Mouse (Mus musculus) spleen, postnatal 14 days (tissue): ENCODE results near the gene Bptf.
"Not testable (repeated sequence)": the region's sequence is repeated elsewhere in the genome, so short reads cannot be mapped to it uniquely, and the experiment has no call there.

Experiments used
- DNase-seq, 2 experiments: peaks; one replicate each; pipeline ENCODE4 v3.0.0; 2021 to 2022; ENCODE audit warnings: low spot score in 2 of 2

The Bptf gene

DNA sequence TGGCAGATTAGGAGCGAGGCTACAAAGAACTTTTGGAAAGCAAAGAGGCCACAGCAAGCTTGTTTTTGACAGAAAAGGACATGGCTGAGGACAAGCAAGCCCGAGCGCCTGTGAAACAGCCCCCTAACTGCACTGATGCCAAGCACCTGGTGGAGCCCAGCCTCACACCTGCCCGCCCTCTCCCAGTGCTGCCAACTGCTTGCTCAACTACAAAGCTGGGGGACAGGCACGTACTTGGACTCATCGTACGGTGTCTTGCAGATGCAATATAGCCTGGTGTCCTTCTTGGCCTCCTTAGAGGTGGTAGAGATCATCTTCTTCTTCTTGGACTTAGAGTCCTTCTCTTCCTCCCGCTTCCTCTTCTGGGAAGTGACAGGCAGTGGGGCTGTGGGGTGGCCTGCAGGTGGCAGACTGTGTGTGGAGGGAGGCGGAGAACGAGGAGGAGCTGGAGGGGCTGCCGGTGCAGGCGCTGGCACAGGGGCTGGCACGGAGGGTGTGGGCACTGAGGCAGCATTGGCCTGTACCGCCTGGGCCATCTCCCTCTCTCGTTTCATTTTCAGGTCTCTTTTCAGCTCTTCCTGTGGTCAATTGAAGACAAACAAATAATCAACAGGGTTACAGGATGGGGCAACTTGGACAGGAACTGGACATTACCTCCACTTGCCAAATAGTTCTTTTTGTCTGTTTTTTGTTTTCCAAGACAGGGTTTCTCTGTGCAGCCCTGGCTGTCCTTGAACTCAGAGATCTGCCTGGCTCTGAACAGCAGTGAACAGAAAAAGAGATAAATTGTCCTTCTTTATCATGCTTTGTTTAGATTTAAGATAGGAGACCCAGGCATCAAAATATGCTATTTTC, 84.9 kb downstream of the Bptf start:
- no peak for DNase-seq

DNA sequence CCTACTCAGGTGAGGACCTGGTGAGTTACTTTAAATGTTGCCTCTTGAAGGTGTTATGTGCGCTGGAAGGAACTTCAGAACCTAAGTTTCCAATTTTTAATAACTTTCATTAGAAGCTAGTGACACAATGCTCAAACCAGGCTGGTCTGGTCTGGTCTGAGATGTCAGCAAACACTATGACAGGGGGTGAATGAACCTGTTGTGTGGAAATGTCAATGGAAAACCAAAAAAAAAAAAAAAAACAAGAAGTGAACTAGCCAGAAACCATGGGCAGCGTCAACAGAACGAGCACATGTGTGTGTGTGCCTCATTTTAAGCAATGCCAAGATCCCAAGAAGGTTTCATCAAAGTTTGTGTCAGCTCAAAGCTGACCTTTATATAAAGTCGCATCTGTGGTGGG, 86.4 kb downstream of the Bptf start:
- no peak for DNase-seq

DNA sequence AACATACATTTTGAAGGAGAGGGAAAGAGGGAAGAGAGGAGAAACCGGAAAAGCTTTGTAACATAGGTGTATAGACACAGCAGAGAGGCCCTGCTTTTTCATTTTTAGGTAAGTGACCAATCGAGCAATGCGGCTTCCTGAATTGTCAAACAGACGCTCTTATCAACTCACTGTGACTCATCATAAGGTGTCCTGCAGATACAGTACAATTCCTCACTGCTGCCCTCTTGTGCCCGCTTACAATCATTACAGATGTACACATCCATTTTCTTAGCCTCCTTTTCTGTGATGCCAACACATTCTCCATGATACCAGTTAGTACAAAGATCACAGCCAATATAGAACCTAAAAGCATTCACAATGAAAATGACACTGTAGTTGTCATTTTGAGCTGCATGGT, 87.6 kb downstream of the Bptf start:
- peak; percentile 53 to 69 for DNase-seq

DNA sequence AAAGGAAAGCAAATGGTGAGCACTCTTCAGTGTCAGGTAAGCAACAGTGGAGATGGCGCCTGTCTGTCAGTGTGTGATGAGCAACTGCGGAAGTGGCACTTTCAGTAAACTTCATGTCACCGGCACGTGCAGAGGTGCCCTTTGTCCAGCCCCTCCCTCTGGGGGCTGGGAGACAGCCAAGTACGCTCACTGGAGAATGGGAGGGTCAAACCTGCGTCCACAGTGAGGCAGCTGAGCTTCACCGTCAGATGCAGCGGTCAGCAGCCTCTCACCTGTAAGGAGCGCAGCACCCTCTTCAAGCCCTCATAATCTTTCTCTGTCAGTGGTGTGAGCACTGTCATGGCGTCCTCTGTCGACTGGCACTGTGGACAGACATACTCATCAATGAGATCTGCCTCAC, 88.6 kb downstream of the Bptf start:
- DNase-seq = no peak

DNA sequence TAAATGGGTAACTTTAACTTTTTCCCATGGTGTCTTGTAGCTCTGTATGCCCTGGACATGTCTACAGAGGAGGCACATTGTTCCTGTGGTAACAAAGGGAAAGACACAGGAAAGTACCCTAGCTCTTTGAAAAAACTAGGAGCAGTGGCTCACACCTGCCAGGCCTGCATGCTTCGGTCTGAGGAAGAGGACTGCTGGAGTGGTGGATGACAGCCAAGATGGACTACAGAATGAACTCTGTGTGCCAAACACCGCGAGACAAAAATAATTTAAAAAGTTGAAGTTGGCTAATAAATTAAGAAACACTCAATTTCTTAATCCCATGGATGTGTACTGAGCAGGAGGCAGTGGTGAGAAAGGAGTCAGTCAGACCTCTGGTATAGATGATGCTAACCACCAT, 90.5 kb downstream of the Bptf start:
- DNase-seq = no peak

DNA sequence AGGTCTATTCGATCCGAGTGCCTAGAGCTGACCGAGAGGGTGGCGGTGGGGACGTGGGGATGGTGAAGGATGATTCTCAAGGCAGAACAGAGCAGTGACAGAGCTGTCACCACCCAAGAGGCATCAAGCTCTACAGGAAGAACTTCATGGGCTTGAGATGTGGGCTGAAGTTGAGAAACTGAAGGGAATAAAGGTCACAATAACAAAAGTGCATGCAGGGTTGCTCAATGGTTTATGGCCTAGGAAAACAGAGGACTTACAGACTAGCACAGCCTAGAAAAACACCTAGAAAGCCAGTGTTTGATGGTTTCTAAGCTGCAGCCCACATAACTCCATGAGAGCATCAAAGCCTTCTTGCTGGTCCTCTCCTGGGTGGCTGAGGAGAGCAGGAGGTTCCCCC, 92.5 kb downstream of the Bptf start:
- no peak for DNase-seq

DNA sequence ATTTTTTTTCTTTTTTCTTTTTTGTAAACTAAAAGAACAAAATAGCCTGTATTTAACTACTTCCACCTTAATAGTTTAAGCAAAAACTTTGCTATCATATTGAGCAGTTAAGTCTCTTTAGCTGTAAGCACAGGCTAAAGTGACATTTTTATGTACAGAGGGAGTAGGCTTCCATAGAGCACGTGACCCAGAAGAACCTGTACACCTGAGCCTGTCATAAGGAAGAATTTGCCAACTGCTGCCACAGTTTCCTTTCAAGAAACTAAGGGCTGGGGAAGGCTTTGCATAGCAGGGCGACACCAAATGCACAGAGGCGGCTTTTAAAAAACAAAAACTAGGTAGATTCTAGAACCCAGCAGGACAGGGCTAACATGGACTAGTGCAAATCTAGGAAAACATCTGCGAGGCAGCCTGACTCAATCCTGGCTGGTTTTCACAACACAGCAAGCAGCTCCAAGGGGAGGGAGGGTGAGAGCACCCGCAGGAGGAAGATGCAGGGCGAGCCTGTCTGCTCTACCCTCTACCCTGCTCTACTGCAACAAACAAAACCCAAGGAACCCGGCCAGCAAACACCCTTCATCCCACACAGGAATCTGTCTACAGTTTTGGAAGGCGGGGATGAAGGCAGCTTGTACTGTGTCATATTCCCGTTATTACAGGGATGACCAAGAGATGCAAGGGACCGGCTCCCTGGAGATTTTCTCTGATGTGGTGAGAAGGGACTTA, 97.7 kb downstream of the Bptf start:
- no peak for DNase-seq

DNA sequence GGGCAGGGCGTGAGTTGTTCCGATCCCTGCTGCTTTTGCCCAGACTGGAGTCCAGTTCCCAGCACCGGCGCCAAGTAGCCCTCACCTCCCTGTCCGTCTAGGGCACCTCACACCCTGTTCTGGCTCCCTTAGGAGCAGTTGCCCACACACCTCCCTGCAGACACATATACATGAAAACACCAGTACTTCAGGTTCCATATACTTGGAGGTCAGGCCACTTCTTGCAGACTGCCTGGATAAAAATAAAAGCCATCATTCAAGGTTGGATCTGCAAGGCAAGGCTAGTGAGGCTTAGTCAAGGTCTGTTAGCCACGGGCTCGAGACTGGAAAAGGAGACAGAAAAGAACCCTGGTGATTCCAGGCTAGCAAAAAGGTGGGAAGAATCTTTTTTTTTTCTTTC, 100.3 kb downstream of the Bptf start:
- DNase-seq = no peak

DNA sequence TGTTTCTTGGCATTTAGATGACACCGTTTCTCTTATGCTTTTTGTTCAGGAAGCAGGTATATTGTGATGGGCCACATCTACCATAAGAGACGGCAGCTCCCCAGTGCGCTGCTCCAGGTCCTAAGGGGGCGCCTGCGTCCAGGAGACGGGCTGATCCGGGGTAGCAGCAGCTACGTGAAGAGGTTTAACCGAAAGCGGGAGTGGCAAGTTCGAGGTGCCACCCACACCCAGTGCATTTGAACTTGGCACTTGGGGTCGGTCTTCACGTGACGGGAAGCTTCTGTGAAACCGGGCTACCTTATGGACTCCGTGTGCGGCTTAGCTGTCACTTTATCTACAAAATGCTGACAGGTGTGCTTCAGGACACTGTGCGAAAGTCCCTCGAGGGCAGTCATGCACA, 102.4 kb downstream of the Bptf start:
- no peak for DNase-seq

DNA sequence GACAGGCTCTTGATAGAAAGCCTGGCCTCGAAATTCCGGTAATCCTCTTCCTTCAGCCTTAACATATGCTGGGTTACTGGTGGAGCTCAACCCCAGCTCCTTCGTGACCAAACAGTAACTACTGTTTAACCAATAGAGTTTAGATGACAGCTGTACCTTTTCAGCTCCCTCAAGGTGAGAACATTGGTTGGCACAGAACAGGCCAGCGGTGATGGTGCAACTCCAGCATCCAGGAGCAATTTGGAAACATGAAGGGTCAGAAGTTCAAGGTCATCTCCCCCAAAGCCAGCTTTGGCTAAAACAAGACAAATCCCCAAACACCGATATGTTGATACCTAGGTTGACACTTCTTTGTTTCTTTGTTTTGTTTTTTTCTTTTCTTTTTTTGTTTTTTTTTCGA, 103.2 kb downstream of the Bptf start:
- no peak for DNase-seq

DNA sequence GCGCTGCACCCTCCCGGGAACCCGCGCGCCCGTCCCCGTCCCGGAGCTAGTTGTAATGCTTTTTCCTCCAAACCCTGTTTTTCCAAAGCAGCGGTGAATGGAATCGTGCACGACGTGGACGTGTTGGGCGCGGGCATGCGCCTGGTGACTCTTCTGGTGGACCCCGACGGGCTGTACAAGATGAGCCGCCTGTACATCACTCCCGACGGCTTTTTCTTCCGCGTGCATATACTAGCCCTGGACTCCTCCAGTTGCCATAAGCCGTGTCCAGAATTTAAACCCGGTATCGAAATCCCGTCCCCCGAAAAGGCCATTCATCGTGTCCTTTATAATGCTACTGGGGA, 103.7 kb downstream of the Bptf start:
- DNase-seq = no peak

DNA sequence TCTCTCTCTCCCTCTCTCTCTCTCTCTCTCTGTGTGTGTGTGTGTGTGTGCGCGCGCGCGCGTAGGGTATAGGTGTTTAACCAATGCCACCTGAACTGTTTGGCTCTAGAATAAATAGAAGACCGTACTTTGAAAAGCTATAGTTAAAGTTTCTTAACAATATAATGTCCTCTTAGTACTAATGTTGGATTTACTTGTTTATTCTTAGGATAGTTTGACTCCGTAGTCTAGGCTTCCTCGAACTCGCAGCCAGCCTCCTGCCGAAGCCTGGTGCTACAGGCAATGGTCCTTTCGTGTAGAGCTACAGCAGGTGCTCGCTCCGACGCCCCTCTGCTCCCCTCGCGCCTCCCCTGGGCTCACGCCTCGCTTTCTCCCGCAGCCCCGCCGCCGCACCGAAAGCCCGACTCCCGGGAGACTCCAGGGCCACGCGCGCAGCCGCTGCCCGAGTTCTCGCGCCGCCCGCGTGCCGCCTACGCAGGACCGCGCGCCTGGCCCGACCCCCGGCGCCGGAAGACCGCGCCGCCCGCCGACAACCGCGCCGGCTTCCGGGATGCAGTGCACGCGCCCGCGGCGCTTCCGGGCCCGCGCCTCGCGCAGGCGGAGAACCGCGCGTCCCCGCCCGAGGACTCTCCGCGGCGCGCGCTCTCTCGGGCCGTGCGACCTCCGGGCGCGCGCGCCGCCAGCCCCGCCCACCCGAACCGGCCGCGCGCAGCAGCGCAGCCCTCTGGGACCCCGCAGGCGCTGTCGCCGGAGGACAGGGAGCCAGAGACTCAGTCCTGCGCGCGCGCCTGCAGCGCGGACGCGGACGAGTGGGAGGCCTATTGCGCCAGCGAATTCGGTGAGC, 104.3 kb downstream of the Bptf start:
- peak; percentile 68 to 77 for DNase-seq

DNA sequence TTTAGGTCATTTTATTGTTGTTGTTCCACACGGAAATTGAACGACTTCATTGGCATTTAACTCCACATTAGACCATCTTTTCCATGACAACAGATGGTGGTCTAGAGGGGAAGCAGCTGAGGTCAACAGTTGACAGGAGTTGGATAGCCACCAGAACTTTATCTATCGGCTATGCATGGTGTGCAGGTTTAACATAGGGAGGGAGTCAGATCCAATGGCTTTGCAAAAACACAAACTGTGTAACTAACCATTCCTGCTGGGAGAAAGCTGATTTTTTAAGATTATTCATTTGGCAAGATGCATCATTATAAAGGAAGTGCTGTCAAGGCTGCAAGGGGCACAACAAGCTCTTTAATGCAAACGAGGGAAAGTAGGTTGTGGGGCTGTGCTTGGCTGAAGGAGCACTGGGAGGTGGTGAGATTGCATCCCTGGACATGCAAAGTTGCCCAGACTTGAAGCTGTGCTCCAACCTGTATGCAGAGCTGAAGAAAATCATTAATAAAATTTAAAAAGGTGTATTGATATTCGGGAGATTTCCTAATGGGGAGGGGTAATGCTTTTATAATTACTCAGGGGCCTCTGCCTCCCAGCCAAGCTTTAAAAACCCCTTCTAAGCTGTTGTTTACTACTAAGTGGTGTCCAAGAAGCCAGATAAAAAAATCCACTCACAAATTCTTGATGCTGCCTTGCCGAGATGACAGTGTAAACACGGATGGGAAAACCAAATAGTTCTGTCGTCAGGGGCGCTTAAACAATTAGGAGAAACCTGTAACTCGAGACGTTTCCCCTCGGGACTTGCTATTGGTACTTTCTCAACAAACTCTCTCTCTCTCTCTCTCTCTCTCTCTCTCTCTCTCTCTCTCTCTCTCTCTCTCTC, 105.1 kb downstream of the Bptf start:
- DNase-seq = no peak

DNA sequence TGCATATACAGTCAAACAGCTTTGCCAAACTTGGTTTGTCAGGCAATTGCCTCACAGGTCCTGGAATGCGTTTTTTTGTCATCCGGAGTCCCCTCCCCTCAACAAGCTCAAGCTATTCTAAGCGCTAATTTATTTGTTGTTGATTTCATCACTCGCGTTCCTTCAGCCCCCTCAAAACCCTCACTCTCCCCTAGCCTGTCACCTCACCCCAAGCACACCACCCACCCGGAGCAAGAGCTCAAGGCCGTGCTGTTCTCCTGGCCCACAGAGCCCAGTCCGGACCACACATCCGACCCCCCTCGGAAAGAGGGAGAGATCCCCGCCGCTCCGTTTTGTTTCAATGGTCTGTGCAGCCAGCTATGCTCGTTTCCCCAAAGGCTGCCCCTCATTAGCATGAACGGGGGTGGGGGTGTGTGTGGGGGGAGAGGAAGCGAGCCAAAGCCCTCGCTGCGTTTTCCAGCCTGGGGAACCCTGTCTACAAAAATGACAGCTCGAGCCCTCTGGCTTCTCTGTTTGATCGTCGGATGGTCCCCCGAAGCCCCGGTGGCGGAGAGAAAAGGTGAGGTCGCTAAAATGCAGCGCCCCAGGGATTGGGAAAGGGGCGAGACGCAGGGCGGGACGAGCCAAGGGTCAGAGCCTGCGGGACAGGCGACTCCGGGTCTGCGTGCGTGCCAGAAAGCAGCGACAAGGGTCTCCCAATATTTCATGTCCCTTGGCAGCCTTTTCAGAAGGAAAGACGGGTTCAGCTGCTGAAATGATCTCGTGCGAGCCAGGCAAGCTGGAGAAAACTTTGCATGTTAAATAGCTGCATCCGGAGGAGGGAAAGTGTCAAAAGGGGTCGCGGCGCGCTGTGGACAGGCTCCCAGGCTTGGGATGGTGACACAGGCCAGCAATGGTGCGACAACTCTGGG, 106.3 kb downstream of the Bptf start, which contains the start of gene 1810010H24Rik:
TSS of gene 1810010H24Rik (plus strand) at position 271 of the 911 bp plus-strand sequence.
- peak in 1 of 2 experiments; percentile 21 for DNase-seq

DNA sequence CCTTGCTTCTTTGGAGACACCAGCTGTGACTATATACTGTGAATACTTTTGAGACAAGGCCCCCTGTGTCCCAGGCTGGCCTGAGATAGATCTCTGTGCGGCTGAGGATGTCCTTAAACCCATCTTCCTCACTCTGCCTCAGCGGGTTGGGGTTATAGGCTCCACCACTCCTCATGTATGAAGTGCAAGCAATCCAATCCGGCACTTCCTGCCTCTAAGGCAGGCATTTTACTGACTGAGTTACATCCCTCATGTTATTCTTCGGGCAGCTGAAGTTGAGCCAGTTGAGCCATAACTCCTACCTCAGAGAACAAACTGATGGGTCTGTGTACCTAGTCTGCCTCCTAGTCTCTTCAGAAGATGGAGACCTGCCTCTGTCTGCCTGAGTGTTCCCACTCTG, 107.5 kb downstream of the Bptf start:
- no peak for DNase-seq

DNA sequence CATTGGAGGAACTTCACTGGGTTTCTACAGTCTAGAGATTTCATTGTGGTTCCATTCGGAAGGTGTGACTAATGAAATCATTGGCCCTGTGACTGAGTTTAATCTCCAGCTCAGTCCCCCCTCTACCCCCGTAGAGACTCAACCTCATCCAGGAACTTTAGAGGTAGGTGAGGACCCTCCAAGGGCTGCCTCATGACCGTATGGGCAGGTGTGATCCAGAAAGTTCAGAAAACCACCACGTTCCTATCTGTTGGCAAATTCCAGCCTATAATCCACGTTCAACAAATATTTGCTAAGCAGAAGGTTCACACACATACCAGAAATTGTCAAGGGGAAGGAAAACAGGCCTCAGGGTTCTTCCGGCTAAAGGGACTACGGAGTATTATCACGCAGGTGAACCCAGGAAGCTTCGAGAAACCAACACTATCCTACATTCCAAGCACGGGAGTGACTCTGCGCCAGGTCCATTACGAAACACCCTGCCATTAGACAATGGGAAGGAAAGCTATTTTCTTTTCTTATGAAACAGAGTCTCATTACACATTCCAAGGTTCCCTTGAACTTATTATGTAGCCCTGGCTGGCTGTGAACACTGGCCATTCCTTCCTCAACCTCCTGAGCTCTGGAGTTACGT, 109.8 kb downstream of the Bptf start:
- no peak for DNase-seq

DNA sequence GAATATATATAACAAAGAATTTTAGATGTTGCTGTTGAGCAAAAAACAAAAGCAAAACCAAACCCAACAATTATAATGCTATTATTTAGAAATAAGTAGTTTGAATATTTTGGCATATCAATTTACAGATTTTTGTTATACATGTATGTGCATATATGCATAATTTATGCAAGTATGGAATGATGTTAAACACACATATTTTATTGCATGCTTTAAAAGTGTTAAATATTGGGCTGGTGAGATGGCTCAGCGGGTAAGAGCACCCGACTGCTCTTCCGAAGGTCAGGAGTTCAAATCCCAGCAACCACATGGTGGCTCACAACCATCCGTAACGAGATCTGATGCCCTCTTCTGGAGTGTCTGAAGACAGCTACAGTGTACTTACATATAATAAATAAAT, 112.2 kb downstream of the Bptf start:
- DNase-seq = not testable (repeated sequence)

DNA sequence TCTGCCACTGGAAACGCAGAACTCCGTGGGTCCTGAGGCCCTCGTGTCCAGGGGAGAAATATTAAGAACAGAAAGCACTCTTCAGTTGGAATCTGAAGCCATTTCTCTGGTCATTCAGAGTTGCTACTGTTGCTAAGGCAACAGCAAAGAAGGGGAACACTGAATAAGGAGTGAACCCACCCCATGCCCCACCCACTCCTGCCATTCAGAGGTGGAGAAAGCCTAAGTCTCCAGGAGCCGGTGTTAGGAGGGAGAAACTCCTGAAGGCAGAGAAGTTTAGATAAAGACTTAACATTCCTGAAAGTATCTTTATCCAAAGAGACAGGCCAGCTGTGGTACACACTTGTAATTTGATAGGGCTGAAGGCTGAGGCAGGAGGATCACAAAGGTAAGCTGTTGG, 112.6 kb downstream of the Bptf start:
- no peak for DNase-seq

DNA sequence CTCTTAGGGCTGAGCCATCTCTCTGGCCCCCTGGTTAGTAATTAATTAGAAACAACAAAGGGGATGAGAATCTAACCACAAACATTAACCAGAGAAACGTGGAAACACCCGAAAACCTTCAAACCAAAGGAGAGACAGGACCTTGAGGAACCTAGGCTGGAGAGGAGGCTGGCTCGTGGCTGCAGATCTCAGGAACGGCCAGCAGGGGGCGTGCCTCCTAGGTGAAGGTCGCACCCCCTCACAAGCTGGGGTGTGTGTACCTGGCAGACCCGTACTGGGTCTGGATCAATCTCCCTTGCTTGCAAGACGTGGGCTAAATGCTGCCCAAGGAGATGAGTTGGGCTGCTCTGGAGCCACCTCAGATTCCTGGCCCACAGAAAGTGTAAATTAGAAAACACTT, 113.3 kb downstream of the Bptf start:
- DNase-seq = no peak

DNA sequence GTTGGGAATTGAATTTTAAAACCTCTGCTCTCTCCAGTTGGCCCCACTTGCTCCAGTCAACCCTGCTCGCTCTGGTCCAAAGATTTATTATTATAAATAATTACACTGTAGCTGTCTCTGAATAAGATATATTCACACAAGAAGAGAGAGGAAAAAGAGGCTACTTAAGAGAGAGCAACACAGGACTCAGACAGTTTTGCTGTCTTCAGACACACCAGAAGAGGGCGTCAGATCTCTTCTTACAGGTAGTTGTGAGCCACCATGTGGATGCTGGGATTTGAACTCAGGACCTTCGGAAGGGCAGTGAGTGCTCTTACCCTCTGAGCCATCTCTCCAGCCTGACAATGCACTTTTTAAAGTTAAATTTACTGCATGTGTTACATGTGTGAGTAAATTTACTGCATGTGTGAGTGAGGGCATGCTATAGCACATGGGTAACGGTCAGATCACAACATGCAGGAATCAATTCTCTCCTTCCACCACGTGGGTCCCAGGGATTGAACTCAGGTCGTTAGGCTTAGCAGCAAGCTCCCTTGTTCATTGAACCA, 114.5 kb downstream of the Bptf start:
- no peak for DNase-seq
